Mouse (Mus musculus) embryonic fibroblast, embryonic 13.5 days (primary cell): ENCODE data around the gene Lamb2.

Source experiments
- CTCF ChIP-seq: IDR thresholded peaks from 2 replicates; pipeline ENCODE4 v1.5.1; 2011; ENCODE audit warnings: mild to moderate bottlenecking, control low read depth, low read length, moderate library complexity, borderline replicate concordance; ENCODE audit not compliant: insufficient read depth
- POLR2A ChIP-seq: IDR thresholded peaks from 2 replicates; pipeline ENCODE4 v1.6.1; 2011; ENCODE audit warnings: low read depth, mild to moderate bottlenecking, control low read depth, low read length, moderate library complexity

GRCm38 (mm10) chr9:108456953-108457352 lies 22.6 kb upstream of the Lamb2 start:
- TF ChIP-seq POLR2A (no peak), CTCF (no peak)
